Mouse (Mus musculus): ENCODE measurements at regions not wholly inside any gene's neighbourhood (a gene's known extent, or its start where the extent isn't known, plus 50 kb on each side); places are given as distances from the start of the nearest gene placed in this dataset.

DNA sequence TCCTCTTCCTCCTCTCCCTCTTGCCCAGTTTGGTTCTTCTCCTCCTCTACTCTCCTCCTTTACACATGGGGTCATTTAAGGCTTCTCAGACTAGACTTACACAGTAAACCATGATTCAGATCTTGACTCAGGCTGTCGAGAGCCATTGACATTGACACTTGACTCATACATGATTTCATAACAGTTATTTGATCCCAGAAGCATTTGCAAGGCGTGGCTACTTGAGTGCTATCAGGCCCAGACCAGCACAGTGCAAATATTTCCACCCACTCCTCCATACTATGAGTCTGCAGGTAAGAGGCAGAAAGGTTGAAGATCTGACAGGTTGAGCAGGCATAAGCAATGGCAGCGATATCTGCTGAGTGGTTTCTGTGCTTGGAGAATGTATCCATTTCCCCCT, 99.2 kb downstream of the Rab11fip2 start:
- TF ChIP-seq MAX (IDR thresholded peaks at IDR 0.05) (peak; percentile 13), CEBPB (IDR thresholded peaks at IDR 0.05; ENCODE audit: low read depth) (peak; percentile 67), CTCF (IDR thresholded peaks at IDR 0.05; ENCODE audit: control insufficient read depth, insufficient read depth, insufficient read length) (no peak), USF1 (IDR thresholded peaks at IDR 0.05; ENCODE audit: low read depth) (no peak), MYOG (IDR thresholded peaks at IDR 0.05; ENCODE audit: control insufficient read depth, extremely low read depth, insufficient read length) (no peak)
